Mouse (Mus musculus) forebrain, embryonic 10.5 days (tissue): ENCODE data around the gene Chfr. TPM values are rescaled to one million over a fixed set of nuclear protein-coding genes. Genes with fewer than 3 reads are reported as not detected.
"Not testable (repeated sequence)": the region's sequence is repeated elsewhere in the genome, so short reads cannot be mapped to it uniquely, and the experiment has no call there.

Experiments used
- DNase-seq: peaks from one replicate; pipeline ENCODE4 v3.0.0-alpha.2; 2017; ENCODE audit warnings: low spot score; ENCODE audit errors: extremely low spot score
- H3K27ac ChIP-seq: fragments of 300-500 bp; sonication (generic); 2 replicates; pipeline ENCODE4 v1.5.1; 2016; ENCODE audit warnings: mild to moderate bottlenecking
- H3K27me3 ChIP-seq: fragments of 300-500 bp; sonication (generic); 2 replicates; pipeline ENCODE4 v1.6.1; 2016; ENCODE audit warnings: mild to moderate bottlenecking; ENCODE audit not compliant: poor library complexity, severe bottlenecking
- H3K36me3 ChIP-seq: fragments of 300-500 bp; sonication (generic); replicated peaks from 2 replicates; pipeline ENCODE4 v1.6.1; 2016; ENCODE audit warnings: mild to moderate bottlenecking, moderate library complexity
- H3K4me1 ChIP-seq: fragments of 300-500 bp; sonication (generic); 2 replicates; pipeline ENCODE4 v1.6.1; 2016
- H3K4me3 ChIP-seq: fragments of 300-500 bp; sonication (generic); 2 replicates; pipeline ENCODE4 v1.5.1; 2016; ENCODE audit warnings: mild to moderate bottlenecking, moderate library complexity
- H3K9me3 ChIP-seq: fragments of 300-500 bp; sonication (generic); 2 replicates; pipeline ENCODE4 v1.6.1; 2016; ENCODE audit warnings: mild to moderate bottlenecking, moderate library complexity
- WGBS: fragments of 180-500 bp; shearing (Covaris S2); methylation state at CpG from one replicate; pipeline ENCODE4 v1.1.7; 2016; 5-methylcytosine and 5-hydroxymethylcytosine counted together
- polyA plus RNA-seq: library from polyadenylated mRNA; unstranded; fragments of >200 nt; fragmentation: Nextera tagmentation; extraction: Ambion mirVana; gene quantifications from 2 replicates; pipeline ENCODE4 v1.2.1, GENCODE M21; 2016

The Chfr gene
- polyA plus RNA-seq, 1 experiment from 2014 or later = 44.7 TPM

GRCm38 (mm10) chr5:110102853-110103625 lies 32.6 kb upstream of the Chfr start:
- no peak overlapping the region for H3K27ac ChIP-seq
- H3K27me3 ChIP-seq = peaks cover 18% of the 10 kb centered on the region
- H3K9me3 ChIP-seq = peaks cover 6% of the 10 kb centered on the region; the same call in 1 of the 2 replicates
- no peak for DNase-seq
- 94% methylated on average over 19 of the region's 19 CpGs for WGBS
- no peak overlapping the region for H3K4me3 ChIP-seq
- H3K36me3 ChIP-seq = peaks cover 49% of the 10 kb centered on the region
- H3K4me1 ChIP-seq = peaks cover 55% of the 10 kb centered on the region

GRCm38 (mm10) chr5:110103901-110104615 lies 31.6 kb upstream of the Chfr start:
- peaks cover 49% of the 10 kb centered on the region for H3K4me1 ChIP-seq
- peaks cover 6% of the 10 kb centered on the region; the same call in 1 of the 2 replicates for H3K9me3 ChIP-seq
- 95% methylated on average over 27 of the region's 27 CpGs for WGBS
- H3K4me3 ChIP-seq = no peak overlapping the region
- no peak for DNase-seq
- peaks cover 18% of the 10 kb centered on the region for H3K27me3 ChIP-seq
- H3K27ac ChIP-seq = no peak overlapping the region
- peaks cover 49% of the 10 kb centered on the region for H3K36me3 ChIP-seq

GRCm38 (mm10) chr5:110104616-110105380 lies 30.8 kb upstream of the Chfr start:
- peaks cover 18% of the 10 kb centered on the region for H3K27me3 ChIP-seq
- H3K27ac ChIP-seq = no peak overlapping the region
- H3K4me1 ChIP-seq = peaks cover 41% of the 10 kb centered on the region
- WGBS = 96% methylated on average over 36 of the region's 36 CpGs
- peaks cover 49% of the 10 kb centered on the region for H3K36me3 ChIP-seq
- DNase-seq = no peak
- H3K9me3 ChIP-seq = peaks cover 6% of the 10 kb centered on the region; the same call in 1 of the 2 replicates
- 0 out of 2 replicates have a peak overlapping the region, but pooled peaks have one; percentile 5 for H3K4me3 ChIP-seq

- WGBS = 96% methylated on average over 26 of the region's 26 CpGs
- Histone ChIP-seq H3K27me3 (peaks cover 5% of the 10 kb centered on the region; the same call in 1 of the 2 replicates), H3K9me3 (peaks cover 6% of the 10 kb centered on the region; the same call in 1 of the 2 replicates), H3K27ac (no peak overlapping the region), H3K4me1 (peaks cover 34% of the 10 kb centered on the region), H3K36me3 (peaks cover 49% of the 10 kb centered on the region), H3K4me3 (peak overlapping the region; percentile 86)
- no peak for DNase-seq
Observed at GRCm38 (mm10) chr5:110106140-110106871, 29.3 kb upstream of the Chfr start.

GRCm38 (mm10) chr5:110106901-110107564 lies 28.6 kb upstream of the Chfr start:
- no peak for DNase-seq
- H3K36me3 ChIP-seq = peaks cover 55% of the 10 kb centered on the region
- H3K4me3 ChIP-seq = peak overlapping the region; percentile 86
- 16% methylated on average over 41 of the region's 41 CpGs for WGBS
- H3K27me3 ChIP-seq = no peaks in the 10 kb centered on the region
- peaks cover 6% of the 10 kb centered on the region; the same call in 1 of the 2 replicates for H3K9me3 ChIP-seq
- peaks cover 27% of the 10 kb centered on the region for H3K4me1 ChIP-seq
- peak overlapping the region; percentile 97 for H3K27ac ChIP-seq

GRCm38 (mm10) chr5:110107581-110108304 lies 27.9 kb upstream of the Chfr start, which contains the start of gene Gtpbp6:
TSS of gene Gtpbp6 (minus strand) at chr5:110108197.
- Histone ChIP-seq H3K4me3 (peak within 1 kb of the TSS; percentile 86), H3K4me1 (peaks cover 24% of the 10 kb centered on the region), H3K27me3 (no peaks in the 10 kb centered on the region), H3K27ac (peak within 1 kb of the TSS; percentile 97), H3K9me3 (peaks cover 6% of the 10 kb centered on the region; the same call in 1 of the 2 replicates), H3K36me3 (peaks cover 54% of the 10 kb centered on the region)
- under 1% methylated on average over 71 of the region's 71 CpGs for WGBS
- DNase-seq = peak; percentile 94

GRCm38 (mm10) chr5:110108305-110108628 lies 27.4 kb upstream of the Chfr start:
- H3K36me3 ChIP-seq = peaks cover 54% of the 10 kb centered on the region
- H3K27me3 ChIP-seq = no peaks in the 10 kb centered on the region
- H3K9me3 ChIP-seq = peaks cover 6% of the 10 kb centered on the region; the same call in 1 of the 2 replicates
- H3K4me1 ChIP-seq = peaks cover 24% of the 10 kb centered on the region
- H3K27ac ChIP-seq = peak overlapping the region; percentile 97
- no peak for DNase-seq
- WGBS = under 1% methylated on average over 7 of the region's 7 CpGs
- peak overlapping the region; percentile 86 for H3K4me3 ChIP-seq

GRCm38 (mm10) chr5:110109991-110110441 lies 25.6 kb upstream of the Chfr start, which contains the start of gene Zfp605:
TSS of gene Zfp605 (plus strand) at chr5:110110092.
- H3K27ac ChIP-seq = peak within 1 kb of the TSS; percentile 90
- DNase-seq = peak; percentile 87
- WGBS = under 1% methylated on average over 12 of the region's 12 CpGs
- H3K36me3 ChIP-seq = peaks cover 50% of the 10 kb centered on the region
- H3K27me3 ChIP-seq = no peaks in the 10 kb centered on the region
- H3K4me3 ChIP-seq = peak within 1 kb of the TSS; percentile 67
- peaks cover 3% of the 10 kb centered on the region; the same call in 1 of the 2 replicates for H3K9me3 ChIP-seq
- peaks cover 24% of the 10 kb centered on the region for H3K4me1 ChIP-seq

GRCm38 (mm10) chr5:110122380-110122779 lies 13.3 kb upstream of the Chfr start:
- H3K9me3 ChIP-seq, H3K27me3 ChIP-seq, H3K4me1 ChIP-seq, H3K27ac ChIP-seq, DNase-seq, H3K4me3 ChIP-seq: not testable (repeated sequence)
- peaks cover 78% of the 10 kb centered on the region for H3K36me3 ChIP-seq
- 89% methylated on average over 3 of the region's 3 CpGs for WGBS

GRCm38 (mm10) chr5:110136087-110136464 lies 434 bp downstream of the Chfr start:
- H3K27ac ChIP-seq = peak overlapping the region; percentile 82
- peaks cover 26% of the 10 kb centered on the region for H3K36me3 ChIP-seq
- no peak for DNase-seq
- H3K4me3 ChIP-seq = peak overlapping the region; percentile 71
- WGBS = 7% methylated on average over 18 of the region's 18 CpGs
- peaks cover 14% of the 10 kb centered on the region for H3K4me1 ChIP-seq
- H3K9me3 ChIP-seq = peaks cover 14% of the 10 kb centered on the region
- H3K27me3 ChIP-seq = no peaks in the 10 kb centered on the region

GRCm38 (mm10) chr5:110137816-110138215 lies 2.2 kb downstream of the Chfr start:
- no peak overlapping the region for H3K27ac ChIP-seq
- DNase-seq = no peak
- peaks cover 14% of the 10 kb centered on the region for H3K4me1 ChIP-seq
- 94% methylated on average over 3 of the region's 3 CpGs for WGBS
- H3K9me3 ChIP-seq = peaks cover 8% of the 10 kb centered on the region
- H3K4me3 ChIP-seq = no peak overlapping the region
- H3K27me3 ChIP-seq = no peaks in the 10 kb centered on the region
- H3K36me3 ChIP-seq = peaks cover 32% of the 10 kb centered on the region
